Mouse (Mus musculus) spleen, adult 2 months (tissue): ENCODE results near the gene Fancc. TPM values are rescaled to one million over a fixed set of nuclear protein-coding genes. Genes with fewer than 3 reads are reported as not detected.

Source experiments
- DNase-seq, 2 experiments: peaks; one replicate each; pipeline versions ENCODE4 v3.0.0 to v3.0.0-alpha.2; 2012 to 2021; ENCODE audit warnings: low spot score in 2 of 2, low read depth in 1 of 2
- H3K27ac ChIP-seq: fragments of 200-500 bp; 2 replicates; pipeline ENCODE4 v1.5.1; 2012; ENCODE audit warnings: low read length, inconsistent platforms; ENCODE audit not compliant: insufficient read depth
- H3K27me3 ChIP-seq: fragments of 200-500 bp; 2 replicates; pipeline ENCODE4 v1.6.1; 2012; ENCODE audit warnings: mild to moderate bottlenecking, moderate library complexity, low read length, inconsistent platforms; ENCODE audit not compliant: control insufficient read depth, insufficient read depth
- H3K36me3 ChIP-seq: fragments of 200-500 bp; 2 replicates; pipeline ENCODE4 v1.6.1; 2012; ENCODE audit warnings: mild to moderate bottlenecking, low read length, inconsistent platforms; ENCODE audit not compliant: control insufficient read depth, insufficient read depth
- H3K4me1 ChIP-seq: fragments of 200-500 bp; 2 replicates; pipeline ENCODE4 v1.6.1; 2011; ENCODE audit warnings: inconsistent platforms; ENCODE audit not compliant: control insufficient read depth, insufficient read depth, insufficient read length
- H3K4me3 ChIP-seq: fragments of 200-500 bp; 2 replicates; pipeline ENCODE4 v1.5.1; 2011; ENCODE audit warnings: mild to moderate bottlenecking, inconsistent platforms; ENCODE audit not compliant: insufficient read depth, insufficient read length; ENCODE audit errors: extremely low read depth
- CTCF ChIP-seq: fragments of 200-500 bp; IDR thresholded peaks from 2 replicates; pipeline ENCODE4 v1.5.1; 2011; ENCODE audit warnings: mild to moderate bottlenecking, inconsistent platforms; ENCODE audit not compliant: insufficient read depth, insufficient read length, insufficient replicate concordance; ENCODE audit errors: extremely low read depth
- POLR2A ChIP-seq: fragments of 200-500 bp; IDR thresholded peaks from 2 replicates; pipeline ENCODE4 v1.6.1; 2011; ENCODE audit warnings: low read depth, low read length, inconsistent platforms
- WGBS: fragments of 180-500 bp; shearing (Covaris S2); methylation state at CpG from one replicate; pipeline ENCODE4 v1.1.7; 2018; 5-methylcytosine and 5-hydroxymethylcytosine counted together
- polyA plus RNA-seq: library from polyadenylated mRNA; depleted of rRNA; stranded (reverse); fragments of >200 nt; gene quantifications from 2 replicates; pipeline ENCODE4 v1.2.3, GENCODE M21; 2012

The Fancc gene
- polyA plus RNA-seq, 1 experiment, result 5.1 TPM

DNA sequence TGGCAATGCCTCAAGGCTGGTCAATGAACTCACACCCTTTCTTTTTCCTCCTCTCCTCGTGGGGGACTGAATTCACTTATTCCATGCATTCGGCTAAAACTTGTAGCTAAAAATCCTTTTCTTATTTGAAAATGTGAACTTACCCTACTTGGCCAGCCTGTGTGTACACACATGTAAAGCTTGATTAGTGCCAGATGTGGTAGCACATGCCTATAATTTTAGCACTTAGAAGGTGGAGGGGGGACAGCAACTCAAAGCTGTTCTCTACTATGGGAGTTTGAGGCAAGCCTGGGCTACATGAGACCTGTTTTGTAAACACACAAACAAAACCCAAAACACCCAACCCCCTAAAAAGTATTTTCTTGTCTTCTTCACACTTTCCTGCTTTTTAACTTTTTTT is 19.5 kb upstream of the Fancc start:
- Histone ChIP-seq H3K4me1 (no peaks in the 10 kb centered on the region), H3K27ac (no peak overlapping the region), H3K4me3 (no peak overlapping the region), H3K36me3 (peaks cover 43% of the 10 kb centered on the region), H3K27me3 (no peaks in the 10 kb centered on the region)
- no peak for DNase-seq
- 82% methylated on average over 2 of the region's 2 CpGs for WGBS
- TF ChIP-seq CTCF, result no peak
- no peak for TF ChIP-seq POLR2A

DNA sequence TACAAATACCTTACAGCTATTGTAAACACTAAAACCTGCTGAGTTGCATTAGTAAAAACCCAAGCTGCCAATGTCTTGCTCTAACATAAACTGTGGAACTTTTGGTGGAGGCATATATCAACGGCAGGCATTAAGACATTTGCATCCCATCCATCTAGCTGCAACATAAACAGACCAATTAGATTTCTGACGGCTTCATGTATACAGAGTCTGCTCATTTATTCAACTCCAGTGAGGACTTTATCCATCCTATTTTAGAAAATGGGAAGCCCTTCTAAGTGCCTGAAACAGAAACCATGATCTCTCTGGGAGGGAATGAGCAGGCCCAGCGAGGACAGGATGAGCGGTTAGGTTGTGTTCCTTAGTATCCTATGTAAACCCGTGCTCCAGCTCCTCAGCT is 18.5 kb upstream of the Fancc start:
- no peak overlapping the region for H3K27ac ChIP-seq
- 89% methylated on average over 5 of the region's 5 CpGs for WGBS
- no peaks in the 10 kb centered on the region for H3K27me3 ChIP-seq

DNA sequence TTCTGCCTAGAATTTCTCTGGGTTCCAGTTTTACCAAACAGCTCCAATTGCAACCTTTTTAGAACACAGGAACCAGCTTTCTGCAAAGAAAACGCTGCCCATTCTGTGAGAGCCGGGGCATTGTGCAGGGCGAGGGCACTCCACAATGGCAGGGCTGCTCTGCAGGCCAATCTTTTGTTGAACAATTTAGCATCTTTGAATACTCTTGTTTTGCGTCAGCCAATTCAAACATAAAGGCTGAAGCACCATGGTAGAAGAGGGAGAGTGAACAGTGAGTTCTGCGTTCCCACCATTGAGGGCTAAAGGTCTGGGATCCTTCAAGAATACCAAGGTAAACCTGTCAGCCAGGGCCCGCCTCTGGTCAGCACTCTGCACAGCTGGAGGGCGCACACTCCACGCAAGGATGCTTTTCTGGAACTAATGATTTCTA is 17.9 kb upstream of the Fancc start:
- Histone ChIP-seq H3K4me3 (no peak overlapping the region), H3K27me3 (no peaks in the 10 kb centered on the region), H3K36me3 (peaks cover 48% of the 10 kb centered on the region), H3K27ac (no peak overlapping the region), H3K4me1 (no peaks in the 10 kb centered on the region)
- 95% methylated on average over 8 of the region's 8 CpGs for WGBS
- TF ChIP-seq CTCF (no peak), POLR2A (no peak)
- no peak for DNase-seq

More for the DNA sequence above, 18.5 kb upstream of the Fancc start:
- no peak for TF ChIP-seq CTCF
- no peak for TF ChIP-seq POLR2A
- H3K36me3 ChIP-seq, result peaks cover 48% of the 10 kb centered on the region
- DNase-seq, result no peak
- H3K4me3 ChIP-seq, result no peak overlapping the region
- no peaks in the 10 kb centered on the region for H3K4me1 ChIP-seq

DNA sequence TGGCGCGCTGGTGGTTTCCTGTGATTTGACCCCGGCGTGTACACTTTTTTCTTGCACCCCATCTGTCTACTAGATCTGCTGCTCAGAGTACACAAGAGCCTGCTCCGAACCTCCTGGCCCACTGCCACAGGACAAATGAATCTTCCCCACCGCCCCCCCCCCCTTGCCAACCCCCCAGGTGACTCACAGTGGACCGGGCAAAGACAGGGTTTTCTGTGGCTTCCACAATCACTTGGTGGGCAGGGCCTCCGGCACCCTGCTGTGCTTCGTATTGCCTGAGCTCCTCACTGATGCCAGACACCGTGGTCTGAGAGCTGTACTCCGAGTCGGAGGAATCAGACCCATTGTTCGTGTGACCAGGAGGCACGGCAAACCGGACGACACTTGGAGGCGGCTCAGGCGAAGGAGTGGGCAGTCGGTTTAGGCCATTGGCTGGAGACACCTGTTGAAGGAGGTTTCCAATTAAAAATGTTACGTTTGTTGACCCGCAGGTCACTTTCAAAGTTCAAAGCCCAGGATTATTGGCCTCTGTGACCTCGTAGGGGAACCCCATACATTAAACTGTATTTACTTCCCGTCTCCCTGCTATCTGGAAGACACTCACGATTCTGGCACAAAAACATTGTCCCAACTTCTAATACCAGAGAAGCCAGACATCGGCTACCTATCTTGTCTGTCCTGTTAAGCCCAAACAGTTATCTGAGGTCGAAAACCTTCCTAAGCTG is 16.5 kb upstream of the Fancc start:
- WGBS, result 91% methylated on average over 26 of the region's 26 CpGs
- Histone ChIP-seq H3K4me3 (no peak overlapping the region), H3K4me1 (no peaks in the 10 kb centered on the region), H3K27ac (no peak overlapping the region), H3K27me3 (no peaks in the 10 kb centered on the region), H3K36me3 (peaks cover 43% of the 10 kb centered on the region)
- TF ChIP-seq POLR2A, result no peak
- no peak for TF ChIP-seq CTCF
- DNase-seq, result no peak

DNA sequence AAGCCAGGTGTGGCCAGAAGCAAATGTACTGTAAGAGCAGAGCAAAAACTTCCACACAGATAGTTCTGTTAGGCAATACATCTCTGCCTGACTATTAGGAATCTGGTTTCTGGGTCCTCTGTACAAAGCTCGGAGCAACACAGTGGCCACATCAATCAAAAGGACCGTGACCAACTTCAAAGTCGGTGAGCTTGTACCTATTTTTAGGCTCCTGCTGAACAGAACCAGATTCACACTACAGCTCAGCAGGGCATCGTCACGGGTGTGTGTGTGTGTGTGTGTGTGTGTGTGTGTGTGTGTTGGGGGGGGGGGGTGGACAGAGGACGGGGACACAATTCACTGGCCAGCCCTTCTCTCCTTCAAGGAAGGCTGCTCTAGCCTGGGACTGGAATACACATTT is 15.3 kb upstream of the Fancc start:
- H3K27ac ChIP-seq, result no peak overlapping the region
- no peak for DNase-seq
- no peaks in the 10 kb centered on the region for H3K27me3 ChIP-seq
- H3K36me3 ChIP-seq, result peaks cover 36% of the 10 kb centered on the region
- H3K4me1 ChIP-seq, result no peaks in the 10 kb centered on the region
- no peak overlapping the region for H3K4me3 ChIP-seq
- TF ChIP-seq POLR2A (no peak), CTCF (no peak)
- 72% methylated on average over 6 of the region's 6 CpGs for WGBS

DNA sequence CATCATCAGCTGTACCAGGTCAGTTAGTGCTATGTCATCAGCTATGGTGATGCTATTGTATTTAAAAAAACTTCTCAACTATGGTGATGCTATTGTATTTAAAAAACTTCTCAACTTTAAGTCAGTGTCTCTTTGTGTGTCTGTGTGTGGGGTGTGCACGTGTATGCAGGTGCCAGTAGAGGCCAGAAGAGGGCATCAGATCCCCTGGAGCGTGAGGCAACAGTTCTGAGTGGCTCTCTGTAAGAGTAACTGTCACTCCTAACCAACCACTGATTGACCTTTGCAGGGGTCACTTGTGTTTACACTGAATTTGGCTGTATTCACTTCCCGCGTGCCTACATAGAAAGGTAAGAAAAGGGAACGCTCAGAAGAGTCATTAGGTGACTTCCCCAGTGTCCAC is 10.7 kb upstream of the Fancc start:
- WGBS, result 94% methylated on average over 5 of the region's 5 CpGs
- DNase-seq, result no peak
- Histone ChIP-seq H3K27me3 (no peaks in the 10 kb centered on the region), H3K4me1 (no peaks in the 10 kb centered on the region; the same call in 1 of the 2 replicates), H3K27ac (no peak overlapping the region), H3K4me3 (no peak overlapping the region), H3K36me3 (peaks cover 18% of the 10 kb centered on the region)
- TF ChIP-seq POLR2A (no peak), CTCF (no peak)

DNA sequence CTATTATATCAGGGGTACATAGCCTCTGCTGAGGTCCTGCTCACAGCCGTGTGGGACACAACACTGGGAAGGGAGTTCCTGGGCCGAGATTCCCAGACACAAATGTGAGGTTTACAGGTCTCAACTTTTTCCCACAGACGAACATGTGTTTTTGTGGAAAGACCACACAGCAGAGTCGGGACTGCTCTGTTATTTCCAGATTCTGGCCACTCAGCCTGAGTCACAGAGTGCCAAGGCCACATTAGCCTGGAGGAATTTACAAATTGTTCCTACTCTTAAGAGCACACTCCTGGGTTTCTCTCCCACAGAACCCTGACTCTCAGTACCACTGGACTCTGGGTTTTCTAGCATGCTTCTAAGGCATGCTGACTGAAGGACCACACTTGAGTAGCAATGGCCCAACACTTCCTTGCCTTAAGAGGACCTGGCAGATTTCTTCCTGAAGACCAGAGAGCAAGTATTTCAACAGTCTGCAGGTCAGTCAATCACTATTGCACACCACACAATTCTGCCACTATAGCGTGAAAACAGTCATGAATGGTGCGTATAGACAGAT is 10.0 kb upstream of the Fancc start:
- WGBS, result 92% methylated on average over 6 of the region's 6 CpGs
- H3K27ac ChIP-seq, result no peak overlapping the region
- no peak overlapping the region for H3K4me3 ChIP-seq
- no peaks in the 10 kb centered on the region; the same call in 1 of the 2 replicates for H3K4me1 ChIP-seq
- no peak for DNase-seq
- TF ChIP-seq POLR2A (no peak), CTCF (no peak)
- peaks cover 15% of the 10 kb centered on the region for H3K36me3 ChIP-seq
- H3K27me3 ChIP-seq, result no peaks in the 10 kb centered on the region
